Mouse (Mus musculus) hindbrain, embryonic 14.5 days (tissue): ENCODE measurements around the gene Pml. TPM values are rescaled to one million over a fixed set of nuclear protein-coding genes. Genes with fewer than 3 reads are reported as not detected.

Experiments used
- microRNA-seq: library from miRNA; unstranded; fragments of <30 nt; microRNA quantifications from one replicate; pipeline ENCODE4, GENCODE M21; 2016
- polyA plus RNA-seq: library from polyadenylated mRNA; unstranded; fragments of >200 nt; fragmentation: Nextera tagmentation; extraction: Ambion mirVana; gene quantifications from 2 replicates; pipeline ENCODE4 v1.2.1, GENCODE M21; 2014

Pml gene
- polyA plus RNA-seq, 1 experiment from 2014 or later: 4.3 TPM

Small RNAs within 50 kb of the gene (microRNA-seq; reads per million reads assigned to microRNA genes)
- not detected for gene Mir6385

Other genes starting within 250 kb of the Pml start
- 0.39 and 1.5 TPM in 2 replicates for gene Cyp11a1, start 243.4 kb downstream of the Pml start, polyA plus RNA-seq
- 18.1 and 22.1 TPM in 2 replicates for gene Stra6, start 186.0 kb downstream of the Pml start, polyA plus RNA-seq
- 0.13 and 0.43 TPM in 2 replicates for gene Ccdc33, start 131.0 kb downstream of the Pml start, polyA plus RNA-seq
- gene Islr, start 45.5 kb downstream of the Pml start, polyA plus RNA-seq: 30.4 and 34.8 TPM in 2 replicates
- gene Islr2, start 45.5 kb downstream of the Pml start, polyA plus RNA-seq: 7.2 and 17.2 TPM in 2 replicates
- 103 TPM in 2 replicates for gene Stoml1, start 3.4 kb upstream of the Pml start, polyA plus RNA-seq
- gene Loxl1, start 63.4 kb upstream of the Pml start, polyA plus RNA-seq: 7.9 and 9.6 TPM in 2 replicates
- not detected in 2 replicates for gene Tbc1d21, start 120.7 kb upstream of the Pml start, polyA plus RNA-seq
- 15.1 and 16.7 TPM in 2 replicates for gene Insyn1, start 238.8 kb upstream of the Pml start, polyA plus RNA-seq